Mouse (Mus musculus): ENCODE data around the gene Htr5b. TPM values are rescaled to one million over a fixed set of nuclear protein-coding genes. Genes with fewer than 3 reads are reported as not detected.

Gene Htr5b
- polyA plus RNA-seq (2017; shearing (Covaris generic)), result under 1 TPM in 1 of 2 experiments, not detected in 1; 0.42 TPM

- no peak for ATAC-seq
Measured at GRCm38 (mm10) chr1:121528399-121528720, at the start of gene Htr5b. Gene Htr5b (minus strand): TSS chr1:121528465.

GRCm38 (mm10) chr1:121577491-121577890 lies 49.2 kb upstream of the Htr5b start:
- no peak for ATAC-seq

GRCm38 (mm10) chr1:121570522-121570921 lies 42.3 kb upstream of the Htr5b start:
- ATAC-seq, result no peak

GRCm38 (mm10) chr1:121567521-121568489 lies 39.5 kb upstream of the Htr5b start, which contains the start of gene Ddx18:
Gene Ddx18 (minus strand): TSS chr1:121567989.
- peak; percentile 98 for ATAC-seq

DNA sequence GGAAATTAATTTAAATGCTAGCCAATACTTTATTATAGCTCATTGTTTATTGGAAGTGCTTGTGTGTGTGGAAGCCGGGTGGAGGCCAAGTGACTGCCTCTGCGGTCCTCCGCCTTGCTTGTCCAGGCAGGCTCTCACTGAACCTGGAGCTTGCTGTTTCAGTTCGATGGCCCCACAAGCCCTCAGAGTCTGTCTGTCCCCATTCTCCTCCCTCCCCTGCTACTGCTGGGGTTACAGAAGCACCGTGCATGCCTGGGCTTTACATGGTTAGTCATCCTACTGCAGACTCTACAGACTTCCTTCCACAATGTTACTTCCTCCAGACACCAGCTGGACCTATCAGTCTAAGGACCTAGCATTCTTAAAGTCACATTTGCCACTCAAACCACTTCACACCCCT lies 29.6 kb upstream of the Htr5b start:
- no peak for ATAC-seq

GRCm38 (mm10) chr1:121551457-121551835 lies 23.2 kb upstream of the Htr5b start:
- no peak for ATAC-seq

GRCm38 (mm10) chr1:121550801-121551456 lies 22.7 kb upstream of the Htr5b start:
- no peak for ATAC-seq

GRCm38 (mm10) chr1:121549456-121549855 lies 21.2 kb upstream of the Htr5b start:
- no peak for ATAC-seq

DNA sequence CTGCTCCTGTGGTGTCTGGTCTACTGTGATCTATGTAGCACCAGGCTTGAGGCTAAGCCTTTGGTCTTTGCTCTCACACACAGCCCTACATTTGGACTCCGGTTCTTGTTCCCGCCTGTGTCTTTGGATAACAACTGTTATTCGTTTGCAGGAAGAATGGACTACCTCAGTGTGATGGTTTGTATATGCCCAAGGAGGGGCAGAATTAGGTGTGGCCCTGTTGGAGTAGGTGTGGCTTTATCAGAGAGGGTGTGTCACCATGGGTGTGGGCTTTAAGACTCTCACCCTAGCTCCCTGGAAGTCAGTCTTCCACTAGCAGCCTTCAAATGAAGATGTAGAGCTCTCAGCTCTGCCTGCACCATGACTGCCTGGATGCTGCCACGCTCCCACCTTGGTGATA lies 20.4 kb upstream of the Htr5b start:
- ATAC-seq, result no peak

GRCm38 (mm10) chr1:121546844-121547243 lies 18.6 kb upstream of the Htr5b start:
- no peak for ATAC-seq

DNA sequence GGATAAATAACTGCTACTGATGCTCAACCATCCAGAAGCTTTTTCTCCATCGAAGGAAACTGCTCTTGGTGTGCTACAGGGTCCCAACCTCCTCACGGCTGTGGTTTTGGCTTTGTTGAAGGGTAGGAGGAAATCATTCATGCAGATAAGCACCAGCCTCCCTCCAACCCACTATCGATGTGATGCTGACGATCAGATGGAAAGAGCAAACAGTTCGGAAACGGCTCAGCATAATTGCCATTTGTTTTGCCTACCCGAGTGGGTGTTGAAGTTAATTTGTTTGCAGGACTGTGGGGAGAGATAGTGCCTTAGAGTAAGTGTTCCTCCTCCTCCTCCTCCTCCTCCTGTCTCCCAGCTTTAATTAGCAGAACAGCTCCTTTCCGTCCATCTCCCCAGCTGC lies 12.1 kb upstream of the Htr5b start:
- no peak for ATAC-seq

GRCm38 (mm10) chr1:121531439-121531838 lies 3.2 kb upstream of the Htr5b start:
- ATAC-seq, result no peak

- no peak for ATAC-seq
Measured at GRCm38 (mm10) chr1:121529286-121529685, 1.0 kb upstream of the Htr5b start.

DNA sequence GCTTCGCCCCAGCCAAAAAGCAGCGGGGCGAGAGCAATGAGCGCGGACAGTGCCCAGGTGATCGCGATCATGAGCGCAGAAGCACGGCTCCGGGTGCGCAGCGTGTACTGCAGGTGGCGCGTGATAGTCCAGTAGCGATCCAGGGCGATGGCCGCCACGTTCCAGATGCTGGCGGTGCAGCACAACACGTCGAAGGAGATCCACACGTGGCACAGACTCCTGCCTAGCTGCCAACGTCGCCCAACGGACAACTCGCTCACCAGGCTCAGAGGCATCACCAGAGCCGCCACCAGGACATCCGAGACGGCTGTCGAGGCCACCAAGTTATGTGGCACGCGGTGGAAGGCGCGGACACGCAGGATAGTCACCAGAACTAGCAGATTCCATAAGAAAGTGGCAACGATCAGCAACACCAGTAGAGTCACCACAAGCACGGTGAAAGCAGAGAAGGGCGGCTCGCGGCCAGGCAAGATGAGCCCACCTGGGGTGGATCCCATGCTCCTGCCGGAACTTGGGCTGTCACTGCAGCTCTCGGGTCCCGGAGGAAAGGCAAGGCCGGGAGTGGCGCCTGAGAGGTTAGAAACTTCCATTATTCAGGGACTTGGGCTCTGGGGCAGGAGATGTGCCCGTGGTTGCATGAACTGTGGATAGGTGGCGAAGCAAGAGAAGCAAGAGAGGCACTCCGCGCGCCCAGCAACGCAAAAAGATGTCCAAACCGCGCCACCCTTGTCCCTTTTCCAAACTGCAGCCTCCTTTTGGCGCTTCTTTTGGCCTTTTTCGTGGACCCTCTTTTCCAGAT lies 466 bp downstream of the Htr5b start:
- no peak for ATAC-seq

DNA sequence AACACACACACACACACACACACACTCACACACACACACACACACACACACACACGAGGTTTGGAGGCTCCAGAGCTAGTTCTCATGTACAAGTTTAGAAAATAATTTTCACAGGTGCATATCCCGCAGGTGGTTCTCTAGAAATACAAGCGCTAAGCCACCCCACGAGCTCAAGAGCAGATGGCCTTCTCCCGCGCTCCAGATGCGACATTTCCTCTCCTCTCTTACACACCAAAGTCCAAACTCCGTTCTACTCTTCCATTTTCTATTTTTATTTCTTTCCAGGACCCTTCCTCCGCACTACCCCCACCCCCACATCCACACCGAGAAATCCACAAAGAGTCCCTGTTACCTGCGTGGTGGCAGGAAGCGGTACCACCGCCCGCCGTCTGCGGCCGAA lies 1.2 kb downstream of the Htr5b start:
- ATAC-seq, result no peak

DNA sequence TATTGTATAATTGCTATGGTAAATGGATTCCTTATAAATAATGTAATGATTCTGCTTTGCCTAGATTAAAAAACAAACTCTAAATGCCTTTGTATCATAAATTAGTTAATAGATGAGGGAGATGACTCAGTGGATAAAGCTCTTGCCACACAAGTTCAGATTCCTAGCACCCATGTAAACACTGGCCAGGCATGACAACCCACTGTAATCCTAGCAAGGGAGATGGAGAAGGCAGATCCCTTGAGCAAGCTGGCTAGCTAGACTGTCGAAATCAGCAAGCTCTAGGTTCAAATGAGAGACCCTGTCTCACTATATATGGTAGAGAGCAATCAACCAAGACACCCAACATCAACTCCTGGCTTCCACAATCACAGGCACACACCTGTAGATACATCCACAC lies 9.7 kb downstream of the Htr5b start:
- no peak for ATAC-seq

GRCm38 (mm10) chr1:121511966-121512365 lies 16.3 kb downstream of the Htr5b start:
- ATAC-seq, result no peak

- ATAC-seq, result no peak
Measured at GRCm38 (mm10) chr1:121511186-121511585, 17.1 kb downstream of the Htr5b start.

DNA sequence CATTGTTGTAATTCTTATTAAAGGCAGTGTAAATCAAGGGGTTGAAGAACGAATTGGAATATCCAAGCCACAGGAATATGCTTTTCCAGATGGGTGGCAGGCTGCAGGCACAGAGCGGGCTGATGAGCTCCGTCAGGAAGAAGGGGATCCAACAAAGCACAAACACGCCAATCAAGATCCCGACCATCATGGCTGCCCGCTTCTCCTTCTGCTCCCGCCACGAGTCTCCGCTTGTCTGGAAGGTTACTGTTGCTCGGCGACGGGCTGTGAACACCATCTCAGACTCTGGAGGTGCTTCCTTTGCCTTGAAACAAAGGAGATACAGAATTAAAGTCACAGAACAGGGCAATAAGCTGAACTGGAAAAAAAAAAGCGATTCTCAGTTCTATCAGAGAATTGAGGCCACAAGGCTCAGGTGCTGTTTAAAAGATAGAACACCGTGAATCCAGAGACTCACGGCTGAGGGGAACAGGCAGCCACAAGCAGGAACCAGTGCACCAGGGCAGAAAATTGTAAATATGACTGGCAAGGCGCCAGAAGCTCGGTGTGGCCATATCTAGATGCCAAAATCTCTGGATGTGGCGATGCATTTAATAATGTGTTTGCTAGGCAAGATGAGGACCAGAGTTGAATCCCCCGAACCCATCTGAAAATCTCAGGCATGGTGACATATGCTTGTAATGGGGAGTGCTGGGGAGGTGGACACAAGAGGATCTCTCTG lies 17.7 kb downstream of the Htr5b start:
- ATAC-seq, result no peak

GRCm38 (mm10) chr1:121508729-121509128 lies 19.5 kb downstream of the Htr5b start:
- no peak for ATAC-seq

GRCm38 (mm10) chr1:121497093-121497492 lies 31.2 kb downstream of the Htr5b start:
- no peak for ATAC-seq

- no peak for ATAC-seq
Measured at GRCm38 (mm10) chr1:121490241-121490640, 38.0 kb downstream of the Htr5b start.

All from CD4-positive, CD25-positive, alpha-beta regulatory T cell, adult 4 months (primary cell).